Mouse (Mus musculus): ENCODE measurements around the gene Plekhh2. TPM values are rescaled to one million over a fixed set of nuclear protein-coding genes. Genes with fewer than 3 reads are reported as not detected.

Plekhh2 gene
- polyA plus RNA-seq, 2 experiments from 2014 or later, result 0.22 TPM; not detected in 1

GRCm38 (mm10) chr17:84645894-84646293, 134.2 kb downstream of the Plekhh2 start:
- no peak for ATAC-seq

GRCm38 (mm10) chr17:84646477-84646876, 134.8 kb downstream of the Plekhh2 start:
- no peak for ATAC-seq

GRCm38 (mm10) chr17:84647630-84648029, 135.9 kb downstream of the Plekhh2 start:
- ATAC-seq, result no peak

GRCm38 (mm10) chr17:84650302-84651017, 138.8 kb downstream of the Plekhh2 start:
- no peak for ATAC-seq

- ATAC-seq, result no peak
Observed at GRCm38 (mm10) chr17:84653544-84653943, 141.8 kb downstream of the Plekhh2 start.

DNA sequence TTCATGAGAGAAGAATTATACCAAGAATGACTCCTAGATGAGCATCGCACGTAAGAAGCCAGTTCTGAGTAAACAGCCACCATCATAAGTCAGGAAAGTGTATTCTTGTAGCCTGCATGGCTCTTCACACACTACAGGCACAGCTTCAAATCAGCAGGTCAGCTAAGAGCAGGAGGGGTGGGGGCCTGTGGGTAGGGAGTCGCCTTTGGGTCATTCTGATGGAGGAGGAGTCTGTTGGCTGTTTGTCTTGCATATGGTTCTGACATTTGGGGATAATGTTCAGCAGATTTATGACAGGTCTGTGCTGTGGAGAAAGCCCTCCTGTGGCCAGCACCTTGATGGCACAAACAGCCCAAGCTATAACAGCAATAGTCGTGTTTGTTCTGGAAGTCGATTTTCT, 144.5 kb downstream of the Plekhh2 start:
- no peak for ATAC-seq

GRCm38 (mm10) chr17:84656653-84657421, 145.1 kb downstream of the Plekhh2 start:
- no peak for ATAC-seq

- ATAC-seq, result no peak
Observed at GRCm38 (mm10) chr17:84657422-84657732, 145.7 kb downstream of the Plekhh2 start.

DNA sequence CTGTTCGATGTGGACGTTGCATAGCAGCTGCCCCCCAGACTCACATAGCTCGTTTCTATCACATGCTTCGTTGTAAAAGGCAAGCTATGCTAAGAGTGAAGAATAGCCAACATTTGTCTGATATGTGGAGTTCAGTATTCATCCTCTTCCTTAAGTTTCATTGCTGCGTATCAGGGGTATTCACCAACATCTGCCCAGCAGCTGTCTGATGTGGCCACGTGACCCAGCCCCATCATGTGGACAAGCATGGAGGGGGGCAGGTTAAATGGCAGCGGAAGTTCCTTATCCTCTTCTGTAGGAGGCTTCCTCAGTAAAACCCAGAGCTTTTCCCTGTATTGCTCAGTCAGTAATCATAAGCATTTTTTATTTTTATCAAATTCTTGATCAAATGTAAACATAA, 146.1 kb downstream of the Plekhh2 start:
- ATAC-seq, result no peak

DNA sequence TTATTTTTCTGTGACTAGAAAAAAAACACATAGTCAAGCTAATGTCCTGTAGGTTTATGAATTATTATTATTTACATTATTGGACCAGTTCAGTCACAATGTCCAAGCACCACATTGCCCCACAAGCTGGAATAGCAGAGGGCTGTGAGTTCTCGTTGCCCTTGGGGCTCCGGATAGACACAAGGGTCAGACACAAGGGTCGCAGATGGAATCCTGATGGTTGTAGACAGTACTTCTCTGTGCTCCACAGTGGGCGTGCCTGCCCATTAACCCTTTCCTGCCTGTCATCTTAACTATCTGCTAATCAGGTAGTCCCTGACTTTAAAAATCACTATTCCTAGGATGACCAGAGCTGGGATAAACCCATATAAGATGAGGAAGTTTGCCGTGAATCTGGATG, 146.5 kb downstream of the Plekhh2 start:
- no peak for ATAC-seq

DNA sequence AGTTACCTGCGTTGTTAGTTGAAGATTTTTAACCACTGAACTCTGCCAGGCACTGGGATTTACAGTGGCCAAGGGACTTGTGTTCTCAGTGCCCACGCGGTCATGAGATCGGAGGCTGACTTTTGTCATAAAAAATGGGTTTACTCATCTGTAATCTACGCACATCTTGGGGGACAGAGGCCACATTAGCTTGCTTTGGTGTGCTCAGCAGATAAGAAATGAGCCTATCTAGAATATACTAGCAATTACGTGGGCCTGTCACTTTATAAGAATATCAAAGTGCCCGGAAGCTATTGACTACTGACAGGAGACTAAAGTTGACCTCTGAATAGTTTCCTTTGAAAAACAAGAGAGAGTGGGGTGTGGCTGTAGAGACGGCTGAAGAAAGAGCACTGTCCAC, 147.3 kb downstream of the Plekhh2 start:
- no peak for ATAC-seq

DNA sequence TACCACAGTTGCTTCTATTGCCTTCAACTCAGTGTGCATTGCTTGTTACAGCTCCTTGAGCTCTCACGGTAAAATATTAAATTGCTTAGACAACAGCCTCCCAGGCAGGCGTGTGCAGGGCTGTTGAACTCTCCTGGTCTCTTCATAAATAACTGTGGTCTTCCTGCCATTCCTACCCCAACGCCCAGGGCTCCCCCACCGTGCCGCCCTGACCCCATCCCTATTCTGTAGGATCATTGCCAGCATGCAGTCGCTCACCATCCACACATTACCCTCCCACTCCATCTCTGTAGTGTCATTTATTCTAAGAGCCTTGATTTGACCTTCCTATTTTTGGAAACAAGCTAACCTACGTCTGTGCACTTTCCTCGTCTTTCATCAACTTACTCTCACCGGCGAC, 153.4 kb downstream of the Plekhh2 start:
- ATAC-seq, result no peak

GRCm38 (mm10) chr17:84665691-84666090, 154.0 kb downstream of the Plekhh2 start:
- ATAC-seq, result no peak

DNA sequence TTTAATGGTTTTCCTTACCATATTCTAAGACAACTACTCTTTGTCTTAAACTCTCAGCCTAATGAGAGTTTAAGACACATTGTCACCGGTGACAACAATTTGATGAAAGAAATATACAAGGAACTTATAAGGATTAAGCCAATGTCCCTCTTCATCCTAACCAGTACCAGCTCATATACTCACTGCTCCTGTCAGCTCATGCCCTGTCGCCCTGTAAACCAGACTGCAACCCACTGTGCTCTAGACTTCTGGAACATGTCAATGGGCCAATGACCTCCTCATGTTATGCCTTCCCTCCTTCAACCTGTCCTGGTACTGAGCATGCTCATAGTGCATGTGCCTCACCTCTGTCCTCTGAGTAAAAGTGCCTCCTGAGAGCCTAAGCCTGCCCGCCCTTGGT, 156.2 kb downstream of the Plekhh2 start:
- no peak for ATAC-seq

Other genes with a start within 250 kb of the Plekhh2 start
- gene Thada, start 45.7 kb upstream of the Plekhh2 start, polyA plus RNA-seq (2017; shearing (Covaris generic)), result 10 to 100 TPM; 53.7 to 64.8 TPM
- gene Dync2li1, start 114.6 kb downstream of the Plekhh2 start, polyA plus RNA-seq (2017; shearing (Covaris generic)), result under 1 TPM; 0.65 to 0.97 TPM
- gene Abcg8, start 164.4 kb downstream of the Plekhh2 start, polyA plus RNA-seq (2017; shearing (Covaris generic)), result not detected
- gene Abcg5, start 171.1 kb downstream of the Plekhh2 start, polyA plus RNA-seq (2017; shearing (Covaris generic)), result not detected

Data from activated CD4-positive, CD25-positive, alpha-beta regulatory T cell, adult 4 months (primary cell).